Mouse (Mus musculus): ENCODE results near the gene Pla2g2f. TPM values are rescaled to one million over a fixed set of nuclear protein-coding genes. Genes with fewer than 3 reads are reported as not detected.

Pla2g2f gene
- total RNA-seq (2023), result not detected in 4 replicates

GRCm38 (mm10) chr4:138757416-138757815 lies at the start of gene Pla2g2f:
Gene Pla2g2f, minus strand, starts transcription at chr4:138757626.

DNA sequence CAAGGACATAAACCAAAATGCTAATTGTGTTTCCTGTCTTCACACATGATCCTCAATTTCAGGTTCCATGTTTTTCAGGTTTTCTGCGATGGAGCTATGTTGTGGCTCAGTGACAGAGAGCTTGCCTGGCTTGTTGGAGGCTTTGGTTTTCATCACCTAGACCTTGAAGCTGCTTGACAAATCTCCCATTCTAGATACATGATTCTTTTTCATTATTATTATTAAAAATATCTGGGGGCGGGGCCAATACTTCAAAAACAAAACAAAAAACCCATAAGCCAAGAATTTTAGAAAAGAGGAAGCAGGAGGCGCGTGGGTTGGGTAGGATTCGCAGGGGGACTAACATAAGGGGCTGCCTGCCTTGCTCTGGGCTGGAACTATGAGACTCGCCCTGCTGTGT lies 18.0 kb upstream of the Pla2g2f start, which contains the start of gene Pla2g2d:
TSS of gene Pla2g2d (plus strand) at position 301 of the 400 bp plus-strand sequence.

DNA sequence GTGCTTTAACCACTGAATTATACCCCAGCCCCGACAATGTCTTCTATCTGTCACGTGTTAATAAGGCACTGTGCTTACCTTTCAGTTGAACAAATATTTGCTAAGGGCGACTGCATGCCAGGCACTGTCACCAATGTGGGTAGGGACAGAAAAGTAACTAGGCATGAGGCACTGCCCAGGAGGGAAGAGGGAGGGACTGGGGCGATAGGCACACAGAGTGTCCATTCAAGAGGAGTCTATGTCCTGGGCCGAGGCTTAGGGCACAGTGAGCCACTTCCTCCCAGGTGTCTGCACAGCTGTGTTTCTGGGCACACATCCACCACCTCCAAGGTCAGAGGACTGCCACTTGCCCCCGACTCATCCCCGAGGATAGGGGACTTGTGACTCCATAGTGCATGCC lies 20.4 kb downstream of the Pla2g2f start, which contains the start of gene Ubxn10:
TSS of gene Ubxn10 (minus strand) at position 137 of the 400 bp plus-strand sequence.

GRCm38 (mm10) chr4:138724354-138725126 lies 32.9 kb downstream of the Pla2g2f start, which contains the start of gene Pla2g2c:
Gene Pla2g2c, plus strand, starts transcription at chr4:138724792.

Other genes with a start within 250 kb of the Pla2g2f start
- not detected in 4 replicates for gene Vwa5b1, start 121.7 kb downstream of the Pla2g2f start, total RNA-seq (2023)
- gene Pla2g2c, start 32.8 kb downstream of the Pla2g2f start, total RNA-seq (2023), result not detected in 4 replicates
- gene Ubxn10, start 20.5 kb downstream of the Pla2g2f start, total RNA-seq (2023), result not detected in 4 replicates
- gene Pla2g2d, start 18.1 kb upstream of the Pla2g2f start, total RNA-seq (2023), result 0.91 TPM in 1 of 4 replicates, not detected in the others
- gene Pla2g5, start 105.9 kb upstream of the Pla2g2f start, total RNA-seq (2023), result 1.9 TPM in 1 of 4 replicates, not detected in the others
- not detected in 4 replicates for gene Gm13030, start 116.3 kb upstream of the Pla2g2f start, total RNA-seq (2023)
- not detected in 4 replicates for gene Pla2g2e, start 120.3 kb upstream of the Pla2g2f start, total RNA-seq (2023)
- gene Otud3, start 156.3 kb upstream of the Pla2g2f start, total RNA-seq (2023), result 7.3 to 8.7 TPM (median 8.3 TPM) in 4 replicates
- not detected in 4 replicates for gene Rnf186, start 209.5 kb upstream of the Pla2g2f start, total RNA-seq (2023)
- 30.2 to 35.8 TPM (median 35.2 TPM) in 4 replicates for gene Tmco4, start 215.3 kb upstream of the Pla2g2f start, total RNA-seq (2023)